ENCODE assay signal across 21 mouse cellular contexts in genomic region chr15:7066752-7067151, GRCm38 (mm10). TPM values are rescaled to one million over a fixed set of nuclear protein-coding genes. Genes with fewer than 3 reads are reported as not detected.
DNase-seq lines count a peak whose midpoint lies in the region; ATAC-seq and TF ChIP-seq lines count a peak whose summit lies in the region.
"Had no signal": no experiment of that assay in that cellular context is flagged by ENCODE, and none has a peak within 500 bp of the region (broad histone marks: within the 10 kb centered on the region; RNA-seq: fewer than 3 reads in every experiment).

No protein-coding gene starts in this region.

- peak; percentile 81 for DNase-seq in kidney, adult 2 months
- no peak for DNase-seq in kidney, postnatal 10 days
- DNase-seq in kidney, postnatal 14 days, result peak; percentile 23
- DNase-seq in kidney, postnatal 25 days, result no peak
- peak; percentile 19 for DNase-seq in midbrain, embryonic 11.5 days (ENCODE audit: low spot score, missing footprints)
- DNase-seq in layer of hippocampus, adult 8-10 months (ENCODE audit: low spot score in 2 of 2), result no peak
- DNase-seq: adrenal gland, adult 8-10 months; adrenal gland, postnatal 14 days; adrenal gland, postnatal 36 days; cerebellum, adult 11-12 months; cerebellum, adult 2 months; cerebellum, adult 9-10 months; cerebellum, postnatal 10 days; cerebellum, postnatal 25 days had no signal

- peaks cover 16% of the 10 kb centered on the region; the same call in 1 of the 2 replicates for H3K4me1 ChIP-seq in kidney, adult 2 months (ENCODE audit: control insufficient read depth, insufficient read depth, low read length)
- H3K4me1 ChIP-seq in midbrain, embryonic 11.5 days (ENCODE audit: control insufficient read depth, insufficient read depth, low read length), result peaks cover 3% of the 10 kb centered on the region; the same call in 1 of the 2 replicates
- H3K4me1 ChIP-seq in midbrain, embryonic 13.5 days (replicated peaks), result peaks cover 10% of the 10 kb centered on the region

- H3K4me2 ChIP-seq in midbrain, embryonic 11.5 days, result no peak overlapping the region
- H3K4me2 ChIP-seq in midbrain, embryonic 13.5 days (replicated peaks), result no peak overlapping the region
- H3K4me2 ChIP-seq: embryonic facial prominence, embryonic 12.5 days; forebrain, embryonic 13.5 days; forebrain, embryonic 15.5 days had no signal

- H3K9me3 ChIP-seq in midbrain, embryonic 11.5 days (ENCODE audit: control insufficient read depth, low read length), result no peaks in the 10 kb centered on the region
- no peaks in the 10 kb centered on the region for H3K9me3 ChIP-seq in midbrain, embryonic 13.5 days
- H3K9me3 ChIP-seq: embryonic facial prominence, embryonic 10.5 days; embryonic facial prominence, embryonic 12.5 days; forebrain, embryonic 13.5 days; forebrain, embryonic 15.5 days had no signal

- no peak for TF ChIP-seq CTCF in kidney, adult 2 months (conservative IDR thresholded peaks at IDR 0.05; ENCODE audit: insufficient read depth, insufficient read length, low read depth, low read length)

- H3K9ac ChIP-seq in midbrain, embryonic 11.5 days (ENCODE audit: low read length), result no peak overlapping the region
- H3K9ac ChIP-seq in midbrain, embryonic 13.5 days (replicated peaks), result no peak overlapping the region
- H3K9ac ChIP-seq: embryonic facial prominence, embryonic 12.5 days; forebrain, embryonic 13.5 days; forebrain, embryonic 15.5 days had no signal

- no peaks in the 10 kb centered on the region for H3K36me3 ChIP-seq in kidney, adult 2 months (ENCODE audit: control insufficient read depth, insufficient read depth, low read length)
- no peaks in the 10 kb centered on the region for H3K36me3 ChIP-seq in midbrain, embryonic 11.5 days (ENCODE audit: control insufficient read depth, insufficient read depth, low read length)
- H3K36me3 ChIP-seq in midbrain, embryonic 13.5 days, result no peaks in the 10 kb centered on the region
- H3K36me3 ChIP-seq: embryonic facial prominence, embryonic 10.5 days; embryonic facial prominence, embryonic 12.5 days; forebrain, embryonic 15.5 days had no signal

- 50% methylated on average over 3 of the region's 3 CpGs for WGBS in kidney, adult 2 months
- 91% methylated on average over 3 of the region's 3 CpGs for WGBS in midbrain, embryonic 11.5 days
- WGBS in midbrain, embryonic 13.5 days, result 87% methylated on average over 3 of the region's 3 CpGs

- peak overlapping the region; percentile 62 for H3K27ac ChIP-seq in kidney, adult 2 months (ENCODE audit: insufficient read depth, low read depth, low read length)
- no peak overlapping the region for H3K27ac ChIP-seq in midbrain, embryonic 11.5 days (ENCODE audit: low read depth, low read length)
- no peak overlapping the region for H3K27ac ChIP-seq in midbrain, embryonic 13.5 days
- H3K27ac ChIP-seq: embryonic facial prominence, embryonic 10.5 days; embryonic facial prominence, embryonic 12.5 days; forebrain, embryonic 13.5 days; forebrain, embryonic 15.5 days had no signal

- no peak for TF ChIP-seq POLR2A in kidney, adult 2 months (IDR thresholded peaks at IDR 0.05; ENCODE audit: low read depth, low read length)

- ATAC-seq in midbrain, embryonic 11.5 days (ENCODE audit: low FRiP score), result no peak
- ATAC-seq in midbrain, embryonic 13.5 days, result no peak
- ATAC-seq: activated CD4-positive, CD25-positive, alpha-beta regulatory T cell, adult 4 months; forebrain, embryonic 13.5 days; forebrain, embryonic 15.5 days had no signal

- H3K4me3 ChIP-seq in kidney, adult 2 months (ENCODE audit: insufficient read depth, low read depth, low read length), result no peak overlapping the region
- H3K4me3 ChIP-seq in midbrain, embryonic 11.5 days (ENCODE audit: low read depth, low read length), result no peak overlapping the region
- no peak overlapping the region for H3K4me3 ChIP-seq in midbrain, embryonic 13.5 days (replicated peaks)
- H3K4me3 ChIP-seq: embryonic facial prominence, embryonic 10.5 days; embryonic facial prominence, embryonic 12.5 days; forebrain, embryonic 13.5 days; forebrain, embryonic 15.5 days had no signal

- H3K27me3 ChIP-seq in kidney, adult 2 months (replicated peaks; ENCODE audit: control insufficient read depth, insufficient read depth, low read length), result no peaks in the 10 kb centered on the region
- H3K27me3 ChIP-seq in midbrain, embryonic 11.5 days (ENCODE audit: control insufficient read depth, insufficient read depth, low read length), result no peaks in the 10 kb centered on the region
- H3K27me3 ChIP-seq in midbrain, embryonic 13.5 days, result no peaks in the 10 kb centered on the region
- H3K27me3 ChIP-seq: embryonic facial prominence, embryonic 12.5 days; forebrain, embryonic 13.5 days; forebrain, embryonic 15.5 days had no signal

RNA-seq across cellular contexts. Expression of gene Lifr, which starts 23.7 kb away (rescaled TPM):
- 26.2 and 64.8 TPM in 2 replicates for polyA plus RNA-seq in kidney, adult 2 months (2012; rRNA removed)
- polyA plus RNA-seq in midbrain, embryonic 11.5 days (2014; fragmentation: Nextera tagmentation; extraction: Ambion mirVana), result 16.5 and 17.5 TPM in 2 replicates
- 7.1 and 8.2 TPM in 2 replicates for polyA plus RNA-seq in midbrain, embryonic 13.5 days (2015; fragmentation: Nextera tagmentation; extraction: Ambion mirVana)
- 10 to 100 TPM; 43.7 to 56.5 (median 52.1) TPM for total RNA-seq in layer of hippocampus, adult 8-10 months (2022)
- total RNA-seq: MEL had no signal

Comparison
In these comparisons a context has a peak if more than half of its experiments do, and no peak if none do; other contexts are left out.
1. DNase-seq: peak in kidney, adult 2 months (single experiment), kidney, postnatal 14 days (single experiment) and midbrain, embryonic 11.5 days (single experiment); none in kidney, postnatal 10 days (single experiment), kidney, postnatal 25 days (0 of 2) and layer of hippocampus, adult 8-10 months (0 of 2).